Mouse (Mus musculus) embryonic facial prominence, embryonic 14.5 days (tissue): ENCODE data around the gene Cenpn. TPM values are rescaled to one million over a fixed set of nuclear protein-coding genes. Genes with fewer than 3 reads are reported as not detected.

ENCODE experiments used
- ATAC-seq: fragments of 200-750 bp; cut with Nextera tagmentation; 2 replicates; pipeline ENCODE4 v1.8.0; 2017; ENCODE audit warnings: low read depth, moderate number of reproducible peaks, moderate TSS enrichment
- DNase-seq: peaks from one replicate; pipeline ENCODE4 v3.0.0-alpha.2; 2015; ENCODE audit warnings: low spot score
- H3K27ac ChIP-seq: fragments of 300-500 bp; sonication (generic); replicated peaks from 2 replicates; pipeline ENCODE4 v1.5.1; 2014; ENCODE audit warnings: low read depth, mild to moderate bottlenecking, low read length, moderate library complexity
- H3K27me3 ChIP-seq: fragments of 300-500 bp; sonication (generic); replicated peaks from 2 replicates; pipeline ENCODE4 v1.6.1; 2014; ENCODE audit warnings: low read length; ENCODE audit not compliant: control insufficient read depth, insufficient read depth
- H3K36me3 ChIP-seq: fragments of 300-500 bp; sonication (generic); 2 replicates; pipeline ENCODE4 v1.6.1; 2014; ENCODE audit warnings: low read length, mixed read lengths; ENCODE audit not compliant: control insufficient read depth, insufficient read depth
- H3K4me1 ChIP-seq: fragments of 300-500 bp; sonication (generic); 2 replicates; pipeline ENCODE4 v1.6.1; 2014; ENCODE audit warnings: antibody characterized with exemption, low read length; ENCODE audit not compliant: control insufficient read depth, insufficient read depth
- H3K4me2 ChIP-seq: fragments of 300-500 bp; sonication (generic); 2 replicates; pipeline ENCODE4 v1.6.1; 2014; ENCODE audit warnings: low read depth, mild to moderate bottlenecking, low read length, moderate library complexity, mixed read lengths
- H3K4me3 ChIP-seq: fragments of 300-500 bp; sonication (generic); 2 replicates; pipeline ENCODE4 v1.5.1; 2014; ENCODE audit warnings: low read depth, mild to moderate bottlenecking, low read length
- H3K9ac ChIP-seq: fragments of 300-500 bp; sonication (generic); 2 replicates; pipeline ENCODE4 v1.6.1; 2014; ENCODE audit warnings: low read depth, mild to moderate bottlenecking, low read length, moderate library complexity, mixed read lengths
- H3K9me3 ChIP-seq: fragments of 300-500 bp; sonication (generic); 2 replicates; pipeline ENCODE4 v1.6.1; 2016; ENCODE audit warnings: low read length; ENCODE audit not compliant: control insufficient read depth
- WGBS: fragments of 180-500 bp; shearing (Covaris S2); extraction: QIAGEN DNeasy Blood & Tissue Kit; methylation state at CpG from one replicate; pipeline ENCODE4 v1.1.7; 2014; 5-methylcytosine and 5-hydroxymethylcytosine counted together
- polyA plus RNA-seq: library from polyadenylated mRNA; unstranded; fragments of >200 nt; fragmentation: Nextera tagmentation; extraction: Ambion mirVana; gene quantifications from 2 replicates; pipeline ENCODE4 v1.2.1, GENCODE M21; 2014

The Cenpn gene
- polyA plus RNA-seq, 1 experiment from 2014 or later = 27.9 TPM

- peaks cover 23% of the 10 kb centered on the region for H3K36me3 ChIP-seq
- H3K4me3 ChIP-seq = no peak overlapping the region
- H3K27me3 ChIP-seq = no peaks in the 10 kb centered on the region
- H3K9ac ChIP-seq = no peak overlapping the region
- no peaks in the 10 kb centered on the region for H3K9me3 ChIP-seq
- no peak overlapping the region for H3K27ac ChIP-seq
- H3K4me1 ChIP-seq = no peaks in the 10 kb centered on the region
- whole genome bisulfite sequencing = 76% methylated on average over 3 of the region's 3 CpGs
- DNase-seq (no peak), ATAC-seq (no peak)
- no peak overlapping the region for H3K4me2 ChIP-seq
These were observed 29.4 kb upstream of the Cenpn start for GRCm38 (mm10) chr8:116892130-116892529.

- WGBS = 72% methylated on average over 9 of the region's 9 CpGs
- Histone ChIP-seq H3K36me3 (peaks cover 23% of the 10 kb centered on the region), H3K9me3 (no peaks in the 10 kb centered on the region), H3K4me1 (no peaks in the 10 kb centered on the region), H3K27ac (no peak overlapping the region), H3K27me3 (no peaks in the 10 kb centered on the region), H3K4me2 (no peak overlapping the region), H3K9ac (no peak overlapping the region), H3K4me3 (no peak overlapping the region)
- ATAC-seq (no peak), DNase-seq (no peak)
These were observed 28.9 kb upstream of the Cenpn start for GRCm38 (mm10) chr8:116892636-116893035.

DNA sequence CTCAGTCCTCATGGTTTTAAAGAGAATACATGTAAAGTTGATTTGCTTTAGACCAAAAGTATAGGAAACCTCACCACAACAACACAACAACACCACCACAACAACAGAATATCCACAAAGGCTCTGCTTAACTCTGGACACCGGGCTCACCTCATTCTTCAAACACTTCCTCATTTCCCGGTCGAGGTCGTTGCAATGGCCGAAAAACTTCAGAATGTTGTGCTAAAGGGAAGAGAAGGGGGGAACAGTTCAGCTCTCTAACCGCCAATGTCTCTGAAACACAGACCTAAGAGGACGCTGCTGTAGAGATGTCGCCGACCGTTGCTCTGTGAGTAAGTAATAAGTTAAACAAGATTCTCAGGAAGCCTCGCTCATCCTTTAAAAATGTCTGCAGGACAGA is 27.6 kb upstream of the Cenpn start:
- H3K27ac ChIP-seq = no peak overlapping the region
- no peak for ATAC-seq

GRCm38 (mm10) chr8:116895521-116895920 is 26.0 kb upstream of the Cenpn start:
- DNase-seq (no peak), ATAC-seq (no peak)
- H3K4me1 ChIP-seq = no peaks in the 10 kb centered on the region
- H3K27ac ChIP-seq = no peak overlapping the region
- H3K36me3 ChIP-seq = no peaks in the 10 kb centered on the region
- H3K27me3 ChIP-seq = no peaks in the 10 kb centered on the region
- no peak overlapping the region for H3K9ac ChIP-seq
- H3K4me2 ChIP-seq = no peak overlapping the region
- 90% methylated on average over 6 of the region's 6 CpGs for WGBS
- no peak overlapping the region for H3K4me3 ChIP-seq
- no peaks in the 10 kb centered on the region for H3K9me3 ChIP-seq

More for the DNA sequence above, 27.6 kb upstream of the Cenpn start:
- H3K4me3 ChIP-seq = no peak overlapping the region
- H3K9ac ChIP-seq = no peak overlapping the region
- H3K36me3 ChIP-seq = peaks cover 10% of the 10 kb centered on the region
- DNase-seq = no peak
- no peaks in the 10 kb centered on the region for H3K27me3 ChIP-seq
- no peak overlapping the region for H3K4me2 ChIP-seq
- H3K4me1 ChIP-seq = no peaks in the 10 kb centered on the region
- H3K9me3 ChIP-seq = no peaks in the 10 kb centered on the region
- 87% methylated on average over 11 of the region's 11 CpGs for WGBS

DNA sequence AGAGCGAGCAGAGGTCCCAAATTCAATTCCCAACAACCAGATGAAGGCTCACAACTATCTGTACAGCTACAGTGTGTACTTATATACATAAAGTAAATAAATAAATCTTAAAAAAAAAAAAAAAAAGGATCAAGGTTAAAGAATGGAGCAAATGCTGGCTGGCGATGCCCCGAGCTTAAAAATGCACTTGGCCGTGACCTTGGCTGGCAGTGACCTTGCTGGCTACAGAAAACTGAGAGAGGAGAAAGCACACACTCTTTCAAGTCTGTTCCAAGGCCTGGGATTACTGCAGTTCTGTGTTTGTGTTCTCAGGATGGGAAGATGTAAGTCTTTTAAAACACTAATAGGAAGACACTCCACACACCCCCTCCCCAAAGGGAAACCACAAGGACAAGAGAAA is 16.8 kb upstream of the Cenpn start:
- WGBS = 93% methylated on average over 4 of the region's 4 CpGs
- Histone ChIP-seq H3K4me2 (no peak overlapping the region), H3K4me3 (no peak overlapping the region), H3K9me3 (peaks cover 4% of the 10 kb centered on the region; the same call in 1 of the 2 replicates), H3K27ac (no peak overlapping the region), H3K9ac (no peak overlapping the region), H3K27me3 (no peaks in the 10 kb centered on the region), H3K4me1 (no peaks in the 10 kb centered on the region), H3K36me3 (peaks cover 17% of the 10 kb centered on the region)
- ATAC-seq (no peak), DNase-seq (no peak)

DNA sequence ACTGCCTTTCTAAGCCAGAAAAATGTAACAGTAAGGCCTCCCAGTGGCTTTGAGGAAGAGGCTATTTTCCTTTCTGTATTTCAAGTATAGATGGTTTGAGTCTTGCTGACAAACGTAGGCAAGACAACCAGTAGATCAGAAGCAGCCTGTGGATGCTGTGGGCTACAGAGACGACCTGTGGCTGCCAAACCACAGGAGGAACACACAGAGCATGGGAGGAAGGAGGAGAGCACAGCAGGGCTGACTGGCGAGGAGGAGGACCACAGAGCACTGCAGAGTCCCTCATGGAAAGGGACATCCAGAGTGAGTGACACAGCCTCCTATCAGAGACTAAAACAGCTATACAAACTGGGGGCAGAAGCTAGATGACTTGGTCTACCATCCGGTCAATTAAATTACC is 16.3 kb upstream of the Cenpn start:
- H3K4me2 ChIP-seq = no peak overlapping the region
- no peak overlapping the region for H3K4me3 ChIP-seq
- peaks cover 17% of the 10 kb centered on the region for H3K36me3 ChIP-seq
- DNase-seq (no peak), ATAC-seq (no peak)
- 89% methylated on average over 4 of the region's 4 CpGs for WGBS
- no peaks in the 10 kb centered on the region for H3K4me1 ChIP-seq
- H3K9ac ChIP-seq = no peak overlapping the region
- H3K27me3 ChIP-seq = no peaks in the 10 kb centered on the region
- peaks cover 4% of the 10 kb centered on the region; the same call in 1 of the 2 replicates for H3K9me3 ChIP-seq
- no peak overlapping the region for H3K27ac ChIP-seq

DNA sequence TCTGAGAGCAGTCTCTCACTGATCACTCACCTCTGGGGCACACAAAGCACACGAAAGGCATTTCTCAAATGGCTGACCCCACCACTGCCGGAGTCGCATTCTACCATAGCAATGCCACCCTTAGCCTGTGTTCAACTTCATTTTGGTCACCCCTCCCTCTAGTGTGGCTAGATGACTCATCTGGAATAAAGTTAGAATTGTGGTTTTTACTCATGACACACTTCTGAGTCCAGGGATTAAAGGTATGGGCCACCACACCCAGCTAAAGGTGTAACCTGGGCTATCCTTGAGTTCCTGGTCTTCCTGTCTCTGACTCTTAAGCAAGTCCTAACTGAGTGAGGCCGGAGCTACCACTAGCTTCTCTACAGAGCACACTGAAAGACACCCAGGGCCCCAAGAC is 15.7 kb upstream of the Cenpn start:
- Histone ChIP-seq H3K4me2 (no peak overlapping the region), H3K4me1 (no peaks in the 10 kb centered on the region), H3K27ac (no peak overlapping the region), H3K9ac (no peak overlapping the region), H3K9me3 (peaks cover 4% of the 10 kb centered on the region; the same call in 1 of the 2 replicates), H3K36me3 (peaks cover 17% of the 10 kb centered on the region), H3K4me3 (no peak overlapping the region), H3K27me3 (no peaks in the 10 kb centered on the region)
- ATAC-seq (no peak), DNase-seq (no peak)
- 100% methylated on average over 4 of the region's 4 CpGs for WGBS

- peak overlapping the region; percentile 80 for H3K4me3 ChIP-seq
- peak overlapping the region; percentile 64 for H3K4me2 ChIP-seq
- DNase-seq = no peak
- no peaks in the 10 kb centered on the region for H3K27me3 ChIP-seq
- peaks cover 15% of the 10 kb centered on the region for H3K36me3 ChIP-seq
- peaks cover 12% of the 10 kb centered on the region for H3K4me1 ChIP-seq
- H3K27ac ChIP-seq = peak overlapping the region; percentile 83
- under 1% methylated on average over 18 of the region's 22 CpGs for WGBS
- H3K9me3 ChIP-seq = no peaks in the 10 kb centered on the region
- ATAC-seq = peak; percentile 41
- H3K9ac ChIP-seq = peak overlapping the region; percentile 84
These were observed 559 bp upstream of the Cenpn start for GRCm38 (mm10) chr8:116921005-116921336.

GRCm38 (mm10) chr8:116922060-116922757 is 679 bp downstream of the Cenpn start:
- peak overlapping the region; percentile 80 for H3K4me3 ChIP-seq
- DNase-seq (no peak), ATAC-seq (no peak)
- 32% methylated on average over 17 of the region's 17 CpGs for WGBS
- H3K4me1 ChIP-seq = peaks cover 12% of the 10 kb centered on the region
- peaks cover 12% of the 10 kb centered on the region; the same call in 1 of the 2 replicates for H3K36me3 ChIP-seq
- H3K9me3 ChIP-seq = no peaks in the 10 kb centered on the region
- peak overlapping the region; percentile 64 for H3K4me2 ChIP-seq
- H3K27me3 ChIP-seq = no peaks in the 10 kb centered on the region
- H3K9ac ChIP-seq = peak overlapping the region; percentile 84
- peak overlapping the region; percentile 83; the same call in 1 of the 2 replicates for H3K27ac ChIP-seq
